Mouse (Mus musculus): ENCODE measurements around the gene Cbs.

DNA sequence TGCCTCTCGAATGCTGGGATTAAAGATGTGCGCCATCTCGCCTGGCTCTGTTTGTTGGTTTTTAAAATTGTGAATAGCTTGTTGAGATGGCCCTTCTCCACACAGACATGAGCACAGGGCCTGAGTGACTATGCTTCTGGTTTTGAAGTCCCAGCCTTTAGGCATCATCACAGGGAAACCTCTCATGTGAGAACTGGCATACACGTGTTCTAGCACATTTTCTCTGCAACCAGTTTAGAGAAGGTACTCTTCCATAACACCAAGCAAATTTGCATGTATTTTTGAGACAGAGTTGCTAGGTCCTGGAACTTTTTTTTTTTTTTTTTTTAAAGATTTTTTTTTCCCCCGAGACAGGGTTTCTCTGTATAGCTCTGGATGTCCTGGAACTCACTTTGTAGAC lies 19.6 kb upstream of the Cbs start:
- TF ChIP-seq CTCF (IDR thresholded peaks at IDR 0.05; ENCODE audit: low read depth, low read length) (no peak), TAL1 (conservative IDR thresholded peaks at IDR 0.05; ENCODE audit: low read depth, low read length) (no peak), GATA2 (IDR thresholded peaks at IDR 0.05; ENCODE audit: borderline replicate concordance, low read depth, low read length) (no peak), GATA1 (IDR thresholded peaks at IDR 0.05; ENCODE audit: borderline replicate concordance, low read length) (no peak), POLR2AphosphoS5 (IDR thresholded peaks at IDR 0.05; ENCODE audit: insufficient replicate concordance, low read depth, low read length) (no peak)
